In genomic region chr3:156896106-156896505, GRCm38 (mm10) we compare ENCODE assay signal across 20 mouse cellular contexts.
A peak's percentile ranks its signal among the peaks of the same experiment; 100 is the strongest.
DNase-seq lines count a peak whose midpoint lies in the region; ATAC-seq and TF ChIP-seq lines count a peak whose summit lies in the region.
"Had no signal": no experiment of that assay in that cellular context is flagged by ENCODE, and none has a peak within 500 bp of the region (broad histone marks: within the 10 kb centered on the region; RNA-seq: fewer than 3 reads in every experiment).

No protein-coding gene starts in this region.

- no peak for DNase-seq in cerebellum, adult 2 months
- no peak for DNase-seq in cerebellum, postnatal 14 days
- DNase-seq in midbrain, embryonic 11.5 days (ENCODE audit: low spot score, missing footprints): peak; percentile 71
- no peak for DNase-seq in midbrain, embryonic 14.5 days
- DNase-seq in neural tube, embryonic 11.5 days (ENCODE audit: low spot score): no peak
- DNase-seq in neural tube, embryonic 10.5 days (ENCODE audit: extremely low spot score, low spot score): no peak
- DNase-seq: adrenal gland, adult 8-10 months; adrenal gland, postnatal 25 days; gastrocnemius, postnatal 10 days; gastrocnemius, postnatal 36 days; heart, adult 2 months; heart, postnatal 14 days; heart, postnatal 4 days had no signal

- no peaks in the 10 kb centered on the region for H3K27me3 ChIP-seq in cerebellum, adult 2 months (ENCODE audit: control insufficient read depth, insufficient read depth, low read length)
- no peaks in the 10 kb centered on the region for H3K27me3 ChIP-seq in midbrain, embryonic 11.5 days (ENCODE audit: control insufficient read depth, insufficient read depth, low read length)
- no peaks in the 10 kb centered on the region for H3K27me3 ChIP-seq in midbrain, embryonic 14.5 days (ENCODE audit: control insufficient read depth, insufficient read depth, low read length)
- H3K27me3 ChIP-seq in neural tube, embryonic 11.5 days (ENCODE audit: control insufficient read depth, insufficient read depth, low read length): no peaks in the 10 kb centered on the region
- H3K27me3 ChIP-seq: embryonic facial prominence, embryonic 12.5 days; embryonic facial prominence, embryonic 15.5 days; heart, embryonic 13.5 days; hindbrain, embryonic 12.5 days; hindbrain, embryonic 15.5 days had no signal

- WGBS in cerebellum, adult 2 months: 85% methylated on average over 4 of the region's 4 CpGs
- WGBS in midbrain, embryonic 11.5 days: 83% methylated on average over 4 of the region's 4 CpGs
- WGBS in midbrain, embryonic 14.5 days: 80% methylated on average over 4 of the region's 4 CpGs
- WGBS in neural tube, embryonic 11.5 days: 91% methylated on average over 4 of the region's 4 CpGs

- no peak overlapping the region for H3K4me3 ChIP-seq in cerebellum, adult 2 months (replicated peaks; ENCODE audit: insufficient read depth, low read depth, low read length)
- H3K4me3 ChIP-seq in midbrain, embryonic 11.5 days (ENCODE audit: low read depth, low read length): no peak overlapping the region
- H3K4me3 ChIP-seq in midbrain, embryonic 14.5 days (replicated peaks; ENCODE audit: low read depth, low read length): no peak overlapping the region
- H3K4me3 ChIP-seq in neural tube, embryonic 11.5 days (ENCODE audit: low read depth, low read length): no peak overlapping the region
- H3K4me3 ChIP-seq: embryonic facial prominence, embryonic 12.5 days; embryonic facial prominence, embryonic 15.5 days; heart, adult 2 months; heart, embryonic 10.5 days; heart, embryonic 13.5 days; hindbrain, embryonic 12.5 days; hindbrain, embryonic 15.5 days had no signal

- H3K4me2 ChIP-seq in midbrain, embryonic 11.5 days: no peak overlapping the region
- H3K4me2 ChIP-seq in midbrain, embryonic 14.5 days (ENCODE audit: low read length): no peak overlapping the region
- H3K4me2 ChIP-seq in neural tube, embryonic 11.5 days (ENCODE audit: low read depth): no peak overlapping the region
- H3K4me2 ChIP-seq: embryonic facial prominence, embryonic 12.5 days; embryonic facial prominence, embryonic 15.5 days; heart, embryonic 13.5 days; hindbrain, embryonic 12.5 days; hindbrain, embryonic 15.5 days had no signal

- no peak for ATAC-seq in midbrain, embryonic 11.5 days (ENCODE audit: low FRiP score)
- ATAC-seq in midbrain, embryonic 14.5 days (ENCODE audit: low FRiP score, low TSS enrichment): no peak
- ATAC-seq in neural tube, embryonic 11.5 days (ENCODE audit: insufficient read depth, low FRiP score, low TSS enrichment): peak; percentile 42; the same call in 1 of the 2 replicates
- ATAC-seq: activated CD4-positive, CD25-positive, alpha-beta regulatory T cell, adult 4 months had no signal

- no peak for TF ChIP-seq CTCF in cerebellum, adult 2 months (IDR thresholded peaks at IDR 0.05; ENCODE audit: borderline replicate concordance, insufficient read depth, low read depth, low read length)

- no peak overlapping the region for H3K9ac ChIP-seq in midbrain, embryonic 11.5 days (ENCODE audit: low read length)
- H3K9ac ChIP-seq in midbrain, embryonic 14.5 days (replicated peaks; ENCODE audit: low read length): no peak overlapping the region
- H3K9ac ChIP-seq in neural tube, embryonic 11.5 days (ENCODE audit: low read length): no peak overlapping the region
- H3K9ac ChIP-seq: embryonic facial prominence, embryonic 12.5 days; embryonic facial prominence, embryonic 15.5 days; heart, embryonic 13.5 days; hindbrain, embryonic 12.5 days; hindbrain, embryonic 15.5 days had no signal

- H3K27ac ChIP-seq in cerebellum, adult 2 months (ENCODE audit: insufficient read depth, low read length): peak overlapping the region; percentile 67; the same call in 1 of the 2 replicates
- no peak overlapping the region for H3K27ac ChIP-seq in midbrain, embryonic 11.5 days (ENCODE audit: low read depth, low read length)
- no peak overlapping the region; the same call in 1 of the 2 replicates for H3K27ac ChIP-seq in midbrain, embryonic 14.5 days (replicated peaks; ENCODE audit: low read depth, low read length)
- no peak overlapping the region for H3K27ac ChIP-seq in neural tube, embryonic 11.5 days (ENCODE audit: low read depth, low read length)
- H3K27ac ChIP-seq: embryonic facial prominence, embryonic 12.5 days; embryonic facial prominence, embryonic 15.5 days; heart, adult 2 months; heart, embryonic 10.5 days; heart, embryonic 13.5 days; hindbrain, embryonic 12.5 days had no signal

- H3K36me3 ChIP-seq in midbrain, embryonic 11.5 days (ENCODE audit: control insufficient read depth, insufficient read depth, low read length): no peaks in the 10 kb centered on the region
- H3K36me3 ChIP-seq in midbrain, embryonic 14.5 days (ENCODE audit: control insufficient read depth, insufficient read depth, low read length): no peaks in the 10 kb centered on the region
- H3K36me3 ChIP-seq in neural tube, embryonic 11.5 days (ENCODE audit: control insufficient read depth, insufficient read depth, low read length): no peaks in the 10 kb centered on the region
- H3K36me3 ChIP-seq: embryonic facial prominence, embryonic 12.5 days; embryonic facial prominence, embryonic 15.5 days; heart, embryonic 10.5 days; heart, embryonic 13.5 days; hindbrain, embryonic 12.5 days; hindbrain, embryonic 15.5 days had no signal

- H3K9me3 ChIP-seq in midbrain, embryonic 11.5 days (ENCODE audit: control insufficient read depth, low read length): no peaks in the 10 kb centered on the region
- H3K9me3 ChIP-seq in midbrain, embryonic 14.5 days (ENCODE audit: control insufficient read depth, low read length): no peaks in the 10 kb centered on the region
- no peaks in the 10 kb centered on the region for H3K9me3 ChIP-seq in neural tube, embryonic 11.5 days (ENCODE audit: control insufficient read depth, low read length)
- H3K9me3 ChIP-seq: embryonic facial prominence, embryonic 12.5 days; embryonic facial prominence, embryonic 15.5 days; heart, embryonic 10.5 days; heart, embryonic 13.5 days; hindbrain, embryonic 12.5 days; hindbrain, embryonic 15.5 days had no signal

- no peak for TF ChIP-seq POLR2A in cerebellum, adult 2 months (IDR thresholded peaks at IDR 0.05; ENCODE audit: borderline replicate concordance, insufficient read depth, low read length)

- H3K4me1 ChIP-seq in cerebellum, adult 2 months (ENCODE audit: control insufficient read depth, insufficient read depth, low read length): peaks cover 11% of the 10 kb centered on the region; the same call in 1 of the 2 replicates
- H3K4me1 ChIP-seq in midbrain, embryonic 11.5 days (ENCODE audit: control insufficient read depth, insufficient read depth, low read length): no peaks in the 10 kb centered on the region
- peaks cover 13% of the 10 kb centered on the region; the same call in 1 of the 2 replicates for H3K4me1 ChIP-seq in midbrain, embryonic 14.5 days (ENCODE audit: control insufficient read depth, insufficient read depth, low read length)
- no peaks in the 10 kb centered on the region for H3K4me1 ChIP-seq in neural tube, embryonic 11.5 days (ENCODE audit: control insufficient read depth, insufficient read depth, low read length)
- H3K4me1 ChIP-seq: embryonic facial prominence, embryonic 12.5 days; embryonic facial prominence, embryonic 15.5 days; hindbrain, embryonic 15.5 days had no signal
